Mouse (Mus musculus): ENCODE measurements at regions not wholly inside any gene's neighbourhood (a gene's known extent, or its start where the extent isn't known, plus 50 kb on each side); places are given as distances from the start of the nearest gene placed in this dataset.

DNA sequence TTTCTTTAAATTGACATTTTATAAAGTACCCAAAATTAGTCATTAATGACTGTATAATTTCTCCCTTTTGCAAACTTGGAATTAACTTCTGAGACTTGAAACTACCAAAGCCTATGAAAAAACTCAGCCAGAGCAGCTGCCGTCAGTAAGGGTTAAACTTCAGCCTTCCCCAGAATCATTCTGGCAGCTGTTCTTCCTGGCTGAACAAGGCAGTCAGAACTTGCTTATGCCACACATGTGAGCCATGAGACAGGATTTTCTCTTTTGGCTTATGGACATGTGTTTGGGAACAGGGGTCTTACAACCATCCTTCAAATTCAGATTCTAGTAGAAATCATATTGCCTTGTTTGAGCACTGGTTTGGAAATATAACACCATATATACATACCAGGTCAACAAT lies 422.4 kb upstream of the Fat1 start:
- no peak for DNase-seq (ENCODE audit: low spot score)

DNA sequence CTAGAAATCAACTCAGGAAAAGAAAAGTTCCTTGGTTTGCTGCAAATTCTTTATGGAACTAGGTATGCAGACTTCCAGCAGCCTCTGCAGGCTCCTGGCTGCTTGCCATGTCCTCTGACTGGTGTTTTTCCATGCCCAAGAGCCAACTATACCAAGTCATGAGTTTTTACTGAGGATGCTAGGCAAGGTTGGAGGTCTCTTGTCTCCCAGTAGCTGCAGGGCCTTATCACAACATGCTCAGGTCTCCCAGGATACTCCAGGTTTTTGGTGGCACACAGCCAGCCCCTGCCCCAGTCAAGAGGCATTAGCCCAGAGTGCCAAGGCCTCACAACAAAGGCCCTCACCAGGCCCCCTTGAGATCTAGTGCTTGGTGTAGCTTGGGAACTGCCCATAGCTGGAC lies 409.3 kb upstream of the Fat1 start:
- DNase-seq (ENCODE audit: low spot score) = no peak

DNA sequence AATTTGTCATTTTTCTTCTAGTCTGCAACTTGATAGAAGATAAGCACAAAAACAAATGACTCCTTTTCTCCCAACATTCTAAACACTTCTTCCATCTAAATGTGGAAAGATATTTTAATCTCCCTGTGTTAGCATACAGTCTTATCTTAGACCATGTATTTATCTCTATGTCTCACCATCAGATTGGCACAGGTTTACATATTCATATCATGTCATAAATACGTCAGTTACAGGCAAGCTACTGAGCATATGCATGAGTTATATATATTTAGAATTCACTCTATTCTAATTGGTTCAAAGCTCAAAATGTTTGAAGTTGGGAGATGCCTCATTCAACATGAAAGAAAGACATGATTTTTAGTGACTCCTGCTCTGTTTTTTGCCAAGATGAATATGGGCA lies 405.6 kb upstream of the Fat1 start:
- DNase-seq (ENCODE audit: low spot score) = no peak

DNA sequence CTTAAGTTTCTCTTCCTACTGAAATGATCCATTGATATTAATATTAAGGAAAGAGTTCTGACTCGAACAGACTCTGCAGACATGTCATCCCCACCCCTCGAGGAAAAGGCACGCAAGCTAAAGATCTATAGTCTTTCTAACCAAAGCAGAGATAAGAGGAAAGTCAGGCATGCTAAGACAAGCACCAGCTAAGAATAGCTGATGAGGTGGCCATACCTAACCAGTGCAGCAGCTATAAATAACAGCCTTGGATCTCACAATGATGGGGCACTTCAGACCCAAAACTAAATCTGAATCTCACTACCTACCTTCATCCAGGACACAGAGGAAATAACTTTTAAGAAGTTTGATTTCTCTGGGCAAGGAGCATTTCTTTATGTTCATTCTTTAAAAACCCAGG lies 386.4 kb upstream of the Fat1 start:
- DNase-seq (ENCODE audit: low spot score) = no peak

DNA sequence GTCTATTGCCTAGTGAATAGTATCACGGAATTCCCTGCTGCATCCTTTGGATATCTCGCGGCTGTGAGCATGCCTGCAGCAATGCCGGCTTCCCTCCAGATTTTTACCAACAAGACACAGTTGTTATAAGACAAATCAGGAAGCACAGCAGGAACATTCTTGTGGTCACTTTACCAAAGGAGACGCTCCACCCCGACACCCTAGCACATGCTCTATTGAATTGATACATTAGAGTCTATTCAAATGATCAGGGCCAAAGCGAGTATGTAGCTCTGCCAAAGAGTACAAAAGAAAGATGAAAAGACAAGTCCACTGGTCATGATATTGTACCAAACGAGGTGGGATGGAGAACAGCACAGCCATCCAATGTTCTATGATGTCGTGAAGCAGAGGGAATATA lies 376.1 kb upstream of the Fat1 start:
- no peak for DNase-seq (ENCODE audit: low spot score)

DNA sequence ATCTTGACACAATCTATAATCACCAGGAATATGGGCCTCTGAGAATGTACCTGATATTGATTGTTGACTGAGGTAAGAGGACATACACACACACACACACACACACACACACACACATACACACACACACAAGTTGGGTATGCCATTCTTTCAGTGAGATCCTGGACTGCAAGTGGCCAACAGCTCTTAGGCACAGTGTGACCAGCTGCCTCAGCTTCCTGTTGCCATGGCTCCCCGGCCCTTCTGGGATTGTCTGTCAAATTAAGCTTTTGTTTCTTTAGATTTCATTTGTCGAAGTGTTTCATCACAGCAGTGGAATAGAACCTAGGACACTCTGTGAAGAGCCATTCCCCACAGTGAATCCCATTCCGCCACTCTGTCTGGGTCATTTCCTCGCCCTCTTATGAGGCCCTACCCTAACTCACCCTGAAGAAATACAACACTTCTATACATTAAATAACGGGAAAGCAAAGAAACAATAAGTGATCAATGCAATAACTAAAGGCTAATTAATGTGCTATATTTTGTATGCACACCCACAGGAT lies 358.9 kb upstream of the Fat1 start:
- peak; percentile 14 for DNase-seq (ENCODE audit: low spot score)

DNA sequence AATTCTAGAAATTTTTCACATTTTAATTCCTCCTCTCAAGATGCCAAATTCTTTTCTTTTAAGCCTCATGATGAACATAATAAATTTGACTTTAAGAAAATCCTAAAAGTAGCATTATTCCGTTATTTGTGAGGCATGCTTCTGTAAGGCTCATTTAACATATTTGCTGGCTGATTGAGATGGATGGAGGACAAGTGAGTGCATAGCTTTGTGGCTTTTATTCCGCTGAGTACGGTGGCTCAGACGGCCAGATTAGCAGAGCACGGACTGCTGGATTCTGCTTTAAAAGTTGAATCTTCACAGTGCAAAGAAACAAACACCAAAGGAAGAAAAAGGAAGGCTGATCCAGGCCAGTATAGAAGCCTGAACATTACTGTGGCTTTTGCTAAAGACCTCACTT lies 358.3 kb upstream of the Fat1 start:
- DNase-seq (ENCODE audit: low spot score) = peak; percentile 24
